Mouse (Mus musculus): Measurements from ENCODE around the gene Dnaaf5. TPM values are rescaled to one million over a fixed set of nuclear protein-coding genes. Genes with fewer than 3 reads are reported as not detected.

Gene Dnaaf5
- polyA plus RNA-seq, 1 experiment: 22.6 TPM

DNA sequence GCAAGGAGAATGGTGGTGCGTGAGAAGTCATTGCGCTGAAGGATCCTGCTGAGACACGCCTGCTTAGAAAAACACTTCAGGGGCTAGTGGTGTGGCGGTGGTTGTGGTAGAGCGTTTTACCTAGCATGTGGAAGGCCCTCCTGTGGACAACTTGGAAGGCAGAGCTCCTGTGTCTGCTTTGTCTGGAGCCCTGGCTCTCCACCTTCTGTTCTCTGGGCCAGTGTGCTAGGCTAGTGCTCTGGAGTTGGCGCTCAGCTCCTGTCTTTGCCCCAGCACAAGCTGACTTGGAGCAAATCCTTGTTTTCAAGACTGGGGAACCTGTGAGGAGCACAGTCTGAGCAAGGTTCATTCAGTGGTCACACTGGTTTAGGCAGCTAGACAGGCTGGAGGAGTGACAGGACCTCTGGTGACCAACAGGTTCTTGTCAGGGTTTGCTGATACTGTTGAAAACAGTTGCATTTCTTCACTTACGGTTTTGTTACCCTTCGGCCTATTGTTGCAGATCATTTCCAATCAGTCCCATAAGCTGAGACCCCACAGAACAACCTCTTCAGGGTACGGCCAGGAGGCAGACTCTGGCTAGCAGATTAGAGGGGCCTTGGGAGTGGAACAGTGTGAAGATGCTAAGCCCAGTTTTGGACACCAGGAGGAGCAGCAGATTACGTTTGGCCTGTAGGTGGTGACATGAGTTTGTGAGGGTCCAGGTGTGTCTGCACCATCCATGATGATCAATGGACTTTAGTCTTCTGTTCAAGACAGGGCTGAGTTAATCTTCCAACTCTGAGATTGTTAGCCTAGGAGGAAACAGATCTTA is 59.1 kb downstream of the Dnaaf5 start:
- Histone ChIP-seq H3K27ac (ENCODE audit: insufficient read depth, low read length) (no peak overlapping the region), H3K4me1 (ENCODE audit: control insufficient read depth, insufficient read depth, low read length) (peaks cover 2% of the 10 kb centered on the region), H3K27me3 (ENCODE audit: control insufficient read depth, insufficient read depth, low read length, poor library complexity, severe bottlenecking) (no peaks in the 10 kb centered on the region), H3K36me3 (ENCODE audit: control insufficient read depth, insufficient read depth, low read length, poor library complexity, severe bottlenecking) (0 out of 2 replicates have a peak, but pooled peaks cover 5% of the 10 kb centered on the region), H3K9ac (ENCODE audit: low read depth, poor library complexity, severe bottlenecking) (no peak overlapping the region), H3K4me3 (ENCODE audit: low read depth, low read length) (no peak overlapping the region), H3K9me3 (replicated peaks; ENCODE audit: control insufficient read depth, insufficient read depth, low read length, poor library complexity, severe bottlenecking) (peaks cover 16% of the 10 kb centered on the region)
- TF ChIP-seq POLR2A (IDR thresholded peaks at IDR 0.05; ENCODE audit: insufficient read depth, low read length) (no peak), EP300 (IDR thresholded peaks at IDR 0.05; ENCODE audit: insufficient read depth, low read depth, low read length) (no peak), CTCF (IDR thresholded peaks at IDR 0.05; ENCODE audit: low read depth, low read length) (peak; percentile 28)

- Histone ChIP-seq H3K36me3 (ENCODE audit: control insufficient read depth, insufficient read depth, low read length, poor library complexity, severe bottlenecking) (0 out of 2 replicates have a peak, but pooled peaks cover 5% of the 10 kb centered on the region), H3K9me3 (replicated peaks; ENCODE audit: control insufficient read depth, insufficient read depth, low read length, poor library complexity, severe bottlenecking) (peaks cover 16% of the 10 kb centered on the region), H3K9ac (ENCODE audit: low read depth, poor library complexity, severe bottlenecking) (no peak overlapping the region), H3K4me1 (ENCODE audit: control insufficient read depth, insufficient read depth, low read length) (peaks cover 2% of the 10 kb centered on the region), H3K4me3 (ENCODE audit: low read depth, low read length) (no peak overlapping the region), H3K27me3 (ENCODE audit: control insufficient read depth, insufficient read depth, low read length, poor library complexity, severe bottlenecking) (no peaks in the 10 kb centered on the region), H3K27ac (ENCODE audit: insufficient read depth, low read length) (no peak overlapping the region)
- TF ChIP-seq POLR2A (IDR thresholded peaks at IDR 0.05; ENCODE audit: insufficient read depth, low read length) (no peak), CTCF (IDR thresholded peaks at IDR 0.05; ENCODE audit: low read depth, low read length) (no peak)
Measured at GRCm38 (mm10) chr5:139209685-139210026, 59.6 kb downstream of the Dnaaf5 start.

DNA sequence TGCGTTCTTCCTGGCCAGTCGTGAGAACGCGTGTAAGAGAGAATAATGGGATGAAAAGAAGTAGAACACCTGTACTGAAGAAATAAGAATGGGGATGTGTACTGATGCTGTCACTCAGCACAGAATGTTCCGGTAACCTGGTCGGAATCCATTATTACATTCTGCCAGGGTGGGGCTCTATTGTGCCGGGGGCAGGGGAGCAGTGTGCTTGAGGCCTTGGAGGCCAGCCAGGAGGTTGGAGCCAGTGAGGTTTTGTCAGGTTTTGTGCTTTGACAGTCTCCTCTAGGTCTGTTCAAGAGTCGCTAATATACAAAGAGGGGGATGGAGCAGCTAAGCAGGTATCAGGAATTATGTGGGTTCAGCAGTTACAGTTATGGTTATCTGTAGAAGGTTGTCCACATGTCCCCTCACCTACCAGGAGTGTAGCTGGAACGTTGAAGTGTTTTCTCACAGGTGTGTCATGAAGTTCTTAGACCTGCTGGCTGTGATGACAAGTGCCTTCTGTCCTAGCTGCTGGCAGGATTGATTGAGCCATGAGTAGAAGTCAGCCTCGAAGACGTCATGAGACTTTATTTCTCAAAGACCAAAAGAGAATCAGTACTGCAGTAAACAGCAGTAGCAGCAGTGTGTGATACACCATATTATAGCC is 61.8 kb downstream of the Dnaaf5 start:
- Histone ChIP-seq H3K36me3 (ENCODE audit: control insufficient read depth, insufficient read depth, low read length, poor library complexity, severe bottlenecking) (peaks cover 12% of the 10 kb centered on the region; the same call in 1 of the 2 replicates), H3K4me3 (ENCODE audit: low read depth, low read length) (no peak overlapping the region), H3K4me1 (ENCODE audit: control insufficient read depth, insufficient read depth, low read length) (no peaks in the 10 kb centered on the region), H3K9me3 (replicated peaks; ENCODE audit: control insufficient read depth, insufficient read depth, low read length, poor library complexity, severe bottlenecking) (peaks cover 16% of the 10 kb centered on the region), H3K9ac (ENCODE audit: low read depth, poor library complexity, severe bottlenecking) (no peak overlapping the region), H3K27me3 (ENCODE audit: control insufficient read depth, insufficient read depth, low read length, poor library complexity, severe bottlenecking) (no peaks in the 10 kb centered on the region), H3K27ac (ENCODE audit: insufficient read depth, low read length) (no peak overlapping the region)
- no peak for TF ChIP-seq POLR2A (IDR thresholded peaks at IDR 0.05; ENCODE audit: insufficient read depth, low read length)
- TF ChIP-seq CTCF (IDR thresholded peaks at IDR 0.05; ENCODE audit: low read depth, low read length): no peak
- no peak for TF ChIP-seq EP300 (IDR thresholded peaks at IDR 0.05; ENCODE audit: insufficient read depth, low read depth, low read length)

DNA sequence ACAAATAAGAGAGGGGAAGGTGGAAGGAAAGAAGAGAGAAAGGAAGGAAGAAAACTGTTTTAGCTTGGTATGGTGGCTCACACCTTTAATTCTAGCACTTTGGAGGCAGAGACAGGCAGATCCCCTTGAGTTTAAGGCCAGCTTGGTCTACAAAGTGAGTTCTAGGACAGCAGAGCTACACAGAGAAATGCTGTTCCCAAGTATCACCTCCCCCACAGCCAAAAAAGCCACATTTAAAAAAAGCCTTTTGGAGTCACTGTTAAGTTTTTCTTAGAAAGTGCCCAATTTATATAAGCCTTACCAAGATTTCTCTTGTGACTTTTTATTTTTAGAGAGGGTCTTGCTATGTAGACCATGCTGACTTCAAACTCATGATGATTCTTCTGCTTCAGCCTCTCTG is 64.3 kb downstream of the Dnaaf5 start:
- H3K36me3 ChIP-seq (ENCODE audit: control insufficient read depth, insufficient read depth, low read length, poor library complexity, severe bottlenecking): peaks cover 12% of the 10 kb centered on the region; the same call in 1 of the 2 replicates
- H3K9me3 ChIP-seq (replicated peaks; ENCODE audit: control insufficient read depth, insufficient read depth, low read length, poor library complexity, severe bottlenecking): peaks cover 16% of the 10 kb centered on the region
- no peaks in the 10 kb centered on the region for H3K27me3 ChIP-seq (ENCODE audit: control insufficient read depth, insufficient read depth, low read length, poor library complexity, severe bottlenecking)
- H3K9ac ChIP-seq (ENCODE audit: low read depth, poor library complexity, severe bottlenecking): no peak overlapping the region
- H3K27ac ChIP-seq (ENCODE audit: insufficient read depth, low read length): no peak overlapping the region
- H3K4me1 ChIP-seq (ENCODE audit: control insufficient read depth, insufficient read depth, low read length): no peaks in the 10 kb centered on the region
- H3K4me3 ChIP-seq (ENCODE audit: low read depth, low read length): no peak overlapping the region
- TF ChIP-seq POLR2A (IDR thresholded peaks at IDR 0.05; ENCODE audit: insufficient read depth, low read length) (no peak), CTCF (IDR thresholded peaks at IDR 0.05; ENCODE audit: low read depth, low read length) (no peak), EP300 (IDR thresholded peaks at IDR 0.05; ENCODE audit: insufficient read depth, low read depth, low read length) (no peak)

DNA sequence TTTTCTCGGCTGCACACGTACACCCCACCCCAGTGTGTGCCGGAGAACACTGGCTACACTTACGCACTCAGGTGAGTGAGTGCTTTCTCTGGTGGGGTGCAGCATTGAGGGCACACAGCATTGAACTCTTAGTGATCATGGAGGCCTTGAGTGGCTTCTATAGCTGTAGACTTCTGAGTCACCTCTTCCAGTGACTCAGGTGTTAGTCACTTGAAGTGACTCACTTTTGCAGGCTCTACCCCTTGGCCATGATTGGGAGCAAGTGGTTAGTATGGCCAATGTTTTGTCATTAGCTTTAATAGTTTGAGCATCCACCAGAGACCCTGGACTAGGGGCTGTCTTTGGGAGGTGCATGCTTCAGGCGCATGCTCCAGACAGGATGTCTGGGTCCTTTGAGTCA is 65.2 kb downstream of the Dnaaf5 start:
- Histone ChIP-seq H3K4me3 (ENCODE audit: low read depth, low read length) (no peak overlapping the region), H3K36me3 (ENCODE audit: control insufficient read depth, insufficient read depth, low read length, poor library complexity, severe bottlenecking) (peaks cover 12% of the 10 kb centered on the region; the same call in 1 of the 2 replicates), H3K27ac (ENCODE audit: insufficient read depth, low read length) (no peak overlapping the region), H3K27me3 (ENCODE audit: control insufficient read depth, insufficient read depth, low read length, poor library complexity, severe bottlenecking) (no peaks in the 10 kb centered on the region), H3K4me1 (ENCODE audit: control insufficient read depth, insufficient read depth, low read length) (no peaks in the 10 kb centered on the region), H3K9ac (ENCODE audit: low read depth, poor library complexity, severe bottlenecking) (no peak overlapping the region), H3K9me3 (replicated peaks; ENCODE audit: control insufficient read depth, insufficient read depth, low read length, poor library complexity, severe bottlenecking) (peaks cover 16% of the 10 kb centered on the region)
- no peak for TF ChIP-seq CTCF (IDR thresholded peaks at IDR 0.05; ENCODE audit: low read depth, low read length)
- no peak for TF ChIP-seq EP300 (IDR thresholded peaks at IDR 0.05; ENCODE audit: insufficient read depth, low read depth, low read length)
- TF ChIP-seq POLR2A (IDR thresholded peaks at IDR 0.05; ENCODE audit: insufficient read depth, low read length): no peak

- no peak overlapping the region for H3K9ac ChIP-seq (ENCODE audit: low read depth, poor library complexity, severe bottlenecking)
- no peak for TF ChIP-seq POLR2A (IDR thresholded peaks at IDR 0.05; ENCODE audit: insufficient read depth, low read length)
- TF ChIP-seq EP300 (IDR thresholded peaks at IDR 0.05; ENCODE audit: insufficient read depth, low read depth, low read length): no peak
- no peak for TF ChIP-seq CTCF (IDR thresholded peaks at IDR 0.05; ENCODE audit: low read depth, low read length)
- peaks cover 14% of the 10 kb centered on the region for H3K36me3 ChIP-seq (ENCODE audit: control insufficient read depth, insufficient read depth, low read length, poor library complexity, severe bottlenecking)
- H3K27me3 ChIP-seq (ENCODE audit: control insufficient read depth, insufficient read depth, low read length, poor library complexity, severe bottlenecking): no peaks in the 10 kb centered on the region
- H3K4me3 ChIP-seq (ENCODE audit: low read depth, low read length): no peak overlapping the region
- H3K4me1 ChIP-seq (ENCODE audit: control insufficient read depth, insufficient read depth, low read length): no peaks in the 10 kb centered on the region
- H3K27ac ChIP-seq (ENCODE audit: insufficient read depth, low read length): no peak overlapping the region
- H3K9me3 ChIP-seq (replicated peaks; ENCODE audit: control insufficient read depth, insufficient read depth, low read length, poor library complexity, severe bottlenecking): peaks cover 8% of the 10 kb centered on the region
Measured at GRCm38 (mm10) chr5:139216121-139216520, 66.1 kb downstream of the Dnaaf5 start.

Data from ES-Bruce4 (cell line).